ENCODE assay signal across 1 mouse cellular context in genomic region chr13:34077492-34078271, GRCm38 (mm10).
TF ChIP-seq lines count a peak whose summit lies in the region.

Tubb2a (minus strand) TSS chr13:34078007.

TF ChIP-seq in CH12.LX, 34 proteins besides CTCF, POLR2A, EP300 and RAD21 (continued from another document):
- TF ChIP-seq MAZ (IDR thresholded peaks at IDR 0.05; ENCODE audit: low read depth, low read length) (peak; percentile 19; the same call in 1 of the 2 replicates), KAT2A (IDR thresholded peaks at IDR 0.05; ENCODE audit: insufficient replicate concordance, low read length) (no peak), MAX (IDR thresholded peaks at IDR 0.05; ENCODE audit: low read length) (0 out of 2 replicates have a peak, but pooled peaks have one; percentile 15), TBP (conservative IDR thresholded peaks at IDR 0.05; ENCODE audit: low read depth, low read length) (peak; percentile 93), JUND (conservative IDR thresholded peaks at IDR 0.05; ENCODE audit: low read depth, low read length) (no peak), JUN (IDR thresholded peaks at IDR 0.05; ENCODE audit: insufficient read depth, low read depth, low read length) (no peak), E2F4 (IDR thresholded peaks at IDR 0.05; ENCODE audit: insufficient replicate concordance, low read depth, low read length) (no peak), NELFE (IDR thresholded peaks at IDR 0.05; ENCODE audit: low read depth, low read length) (peak; percentile 92), PAX5 (IDR thresholded peaks at IDR 0.05; ENCODE audit: low read length) (no peak), GABPA (IDR thresholded peaks at IDR 0.05; ENCODE audit: insufficient replicate concordance, low read depth, low read length) (no peak), ZMIZ1 (IDR thresholded peaks at IDR 0.05; ENCODE audit: low read depth, low read length) (peak; percentile 88), ZC3H11A (IDR thresholded peaks at IDR 0.05; ENCODE audit: low read depth, low read length) (no peak), POLR2AphosphoS2 (IDR thresholded peaks at IDR 0.05; ENCODE audit: low read depth, low read length) (no peak)
